Mouse (Mus musculus) small intestine, adult 2 months (tissue): ENCODE measurements around the gene Gnpat.

Experiments
- CTCF ChIP-seq: fragments of 200-500 bp; IDR thresholded peaks from 2 replicates; pipeline ENCODE4 v1.5.1; 2012; ENCODE audit warnings: low read depth, mild to moderate bottlenecking, control low read depth, inconsistent platforms, low read length, moderate library complexity, mixed read lengths; ENCODE audit not compliant: insufficient replicate concordance, insufficient read length; ENCODE audit errors: extremely low read depth
- POLR2A ChIP-seq: fragments of 200-500 bp; IDR thresholded peaks from 2 replicates; pipeline ENCODE4 v1.6.1; 2012; ENCODE audit warnings: low read depth, mild to moderate bottlenecking, control low read depth, inconsistent platforms, low read length, moderate library complexity

GRCm38 (mm10) chr8:124921369-124922279 lies 58.8 kb downstream of the Gnpat start:
- TF ChIP-seq CTCF: no peak
- TF ChIP-seq POLR2A: no peak
